Mouse (Mus musculus) c-Kit-negative CD71-positive TER-119-positive erythroid progenitor cells, embryonic 14.5 days (primary cell): ENCODE measurements around the gene Ndufa13.
A peak's percentile ranks its signal among the peaks of the same experiment; 100 is the strongest.

Experiments used
- DNase-seq: peaks from one replicate; pipeline ENCODE4 v3.0.0-alpha.2; 2013; ENCODE audit warnings: low read depth, low spot score

Ndufa13 gene

GRCm38 (mm10) chr8:69907106-69907505 lies 4.7 kb upstream of the Ndufa13 start:
- DNase-seq, result no peak

DNA sequence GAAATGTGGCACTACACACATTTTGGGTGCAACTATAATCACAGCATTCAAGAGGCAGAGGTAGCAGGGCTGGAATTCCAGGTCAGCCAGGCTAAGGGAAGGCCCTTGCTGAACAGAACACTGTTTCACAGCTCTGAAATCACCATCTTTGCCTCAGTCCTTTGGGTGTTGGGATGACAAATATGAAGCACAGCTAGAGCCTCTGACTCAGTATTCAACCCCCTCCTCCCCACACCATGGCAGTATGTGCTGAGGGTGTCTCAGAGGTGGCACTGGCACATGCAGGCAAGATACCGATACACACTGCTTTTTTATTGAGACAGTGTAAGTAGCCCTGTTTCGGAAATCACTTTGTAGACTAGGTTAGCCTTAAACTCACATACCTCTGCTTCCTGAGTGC lies 3.9 kb upstream of the Ndufa13 start:
- DNase-seq, result no peak

GRCm38 (mm10) chr8:69904096-69904495 lies 1.7 kb upstream of the Ndufa13 start:
- DNase-seq, result no peak

DNA sequence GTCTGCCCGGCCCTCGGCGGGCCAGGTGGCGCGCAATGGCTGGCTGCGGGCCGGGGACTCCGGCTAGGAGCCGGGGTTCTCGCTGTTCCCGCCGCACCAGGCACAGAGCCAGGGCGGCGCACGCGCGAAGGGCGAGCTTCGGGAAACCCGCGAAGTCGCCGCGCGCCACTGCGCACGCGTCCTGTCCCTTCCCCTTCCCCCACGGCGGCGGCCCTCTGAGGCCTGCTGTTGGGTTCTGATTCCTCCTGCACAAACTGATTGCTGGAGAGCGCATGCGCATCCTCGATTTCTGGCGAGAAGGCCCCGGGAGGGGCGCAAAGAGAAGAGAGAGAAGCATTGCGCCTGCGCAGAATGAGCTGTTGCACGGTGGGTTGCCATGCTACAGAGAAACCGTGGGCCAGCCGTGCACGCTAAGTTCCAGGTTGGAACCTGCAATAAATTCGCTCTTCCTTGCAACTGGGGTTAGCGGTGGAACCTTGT lies 745 bp upstream of the Ndufa13 start:
- DNase-seq, result peak; percentile 94

DNA sequence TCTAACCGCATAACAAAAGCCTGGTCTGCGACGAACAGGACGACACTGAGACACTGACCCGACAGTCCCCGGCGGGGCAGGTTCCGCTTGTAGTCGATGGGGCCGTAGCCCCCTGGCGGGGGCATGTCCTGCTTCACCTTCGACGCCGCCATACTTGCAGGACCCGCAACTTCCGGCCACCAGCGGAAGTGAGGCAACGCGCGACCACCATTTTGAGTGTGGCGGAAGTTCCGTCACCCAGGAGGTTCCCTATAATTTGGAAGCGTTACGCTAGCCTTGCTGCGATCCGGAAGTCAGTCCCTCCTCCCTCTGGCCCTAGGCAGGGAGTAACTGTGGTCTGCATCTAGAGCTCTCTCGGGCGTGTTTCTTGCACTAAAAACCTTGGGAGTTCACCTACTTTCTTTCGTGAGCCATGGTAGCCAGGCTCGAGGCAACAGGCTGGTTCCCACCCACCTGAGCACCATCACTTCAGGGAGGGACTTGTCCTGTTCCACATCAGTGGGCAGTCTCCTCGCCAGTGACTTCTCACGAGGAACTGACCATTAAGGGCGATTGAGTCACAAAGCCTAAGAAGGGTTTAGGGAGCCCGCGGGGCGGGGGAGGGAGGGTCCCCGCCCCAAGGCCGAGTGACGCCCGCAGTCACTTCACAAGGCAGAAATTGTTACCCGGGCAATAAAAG lies 735 bp downstream of the Ndufa13 start:
- DNase-seq, result peak; percentile 93

DNA sequence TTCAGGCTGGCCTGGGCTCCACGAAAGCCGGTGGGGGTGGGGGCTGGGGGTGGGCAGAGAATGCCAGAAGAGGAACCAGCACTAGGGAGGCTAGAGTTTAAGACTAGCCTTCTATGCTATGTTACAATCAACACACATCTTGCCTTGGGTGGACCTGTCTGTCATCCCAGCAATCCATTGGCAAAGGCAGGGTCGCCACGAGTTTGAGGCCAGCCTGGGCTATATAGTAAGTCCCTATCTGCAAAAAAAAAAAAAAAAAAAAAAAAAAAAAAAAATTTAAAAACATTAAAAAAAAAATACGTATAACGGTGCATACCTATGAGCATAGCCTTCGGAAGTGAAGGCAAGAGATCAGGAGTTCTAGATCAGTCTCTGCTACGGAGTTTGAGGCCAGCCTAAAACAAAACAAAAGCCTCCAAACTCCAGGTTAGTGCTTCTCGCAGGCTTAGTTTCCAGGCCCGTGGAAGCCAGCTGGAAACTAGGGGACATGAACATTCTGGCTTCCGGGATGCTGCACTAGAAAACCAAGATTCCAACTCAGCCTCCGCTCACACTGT lies 1.4 kb downstream of the Ndufa13 start:
- no peak for DNase-seq

- DNase-seq, result no peak
Observed at GRCm38 (mm10) chr8:69899876-69900275, 2.5 kb downstream of the Ndufa13 start.

DNA sequence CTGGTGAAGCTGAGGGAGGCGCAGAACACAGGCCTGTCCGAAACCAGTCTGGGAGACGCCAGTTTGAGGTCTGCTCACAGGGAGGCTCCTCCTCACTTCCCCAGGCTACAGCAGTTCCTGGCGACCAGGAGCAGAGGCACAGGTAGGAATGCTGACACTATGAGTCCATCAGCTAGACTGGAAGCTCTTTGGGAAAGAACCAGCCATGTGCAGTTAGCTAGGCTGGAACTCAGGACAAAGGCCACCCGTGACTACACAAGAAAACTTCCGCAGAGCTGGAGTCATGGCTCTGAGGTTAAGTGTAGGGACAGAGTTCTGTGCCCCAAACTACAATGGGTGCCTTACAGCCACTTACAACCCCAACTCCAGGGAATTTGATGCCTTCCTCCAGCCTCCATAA lies 4.5 kb downstream of the Ndufa13 start:
- no peak for DNase-seq

DNA sequence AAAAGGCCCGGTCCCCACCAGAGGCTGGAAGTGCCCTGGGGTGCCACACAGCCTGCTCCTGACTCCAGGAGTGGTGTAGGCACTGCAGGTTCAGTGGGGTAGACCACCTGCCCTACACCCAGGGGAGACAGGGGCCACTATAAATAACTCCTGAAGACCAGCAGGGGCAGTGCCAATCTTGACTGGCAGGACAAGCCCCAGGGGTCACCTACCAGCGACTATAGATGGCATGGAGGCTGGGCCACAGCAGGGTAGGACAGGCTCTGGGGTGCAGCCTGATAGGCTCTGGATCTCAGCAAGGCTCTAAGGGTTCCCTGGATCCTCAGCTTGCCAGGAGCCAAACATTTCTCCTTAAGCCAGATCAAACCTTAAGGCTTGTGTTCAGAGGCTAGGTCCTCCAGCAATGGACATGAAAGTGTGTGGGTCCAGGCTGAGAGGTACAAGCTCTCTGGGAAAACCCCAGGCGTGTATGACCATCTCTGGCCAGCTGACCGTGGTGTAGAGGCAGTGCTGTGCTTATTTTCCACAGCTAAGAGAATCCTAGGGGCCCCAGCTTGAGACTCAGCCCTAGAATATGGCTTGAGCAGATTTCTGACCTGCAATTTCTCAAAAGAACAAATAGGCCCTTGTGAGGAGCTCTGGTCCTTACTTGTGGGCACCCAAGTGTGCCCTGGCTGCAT lies 6.4 kb downstream of the Ndufa13 start:
- no peak for DNase-seq

DNA sequence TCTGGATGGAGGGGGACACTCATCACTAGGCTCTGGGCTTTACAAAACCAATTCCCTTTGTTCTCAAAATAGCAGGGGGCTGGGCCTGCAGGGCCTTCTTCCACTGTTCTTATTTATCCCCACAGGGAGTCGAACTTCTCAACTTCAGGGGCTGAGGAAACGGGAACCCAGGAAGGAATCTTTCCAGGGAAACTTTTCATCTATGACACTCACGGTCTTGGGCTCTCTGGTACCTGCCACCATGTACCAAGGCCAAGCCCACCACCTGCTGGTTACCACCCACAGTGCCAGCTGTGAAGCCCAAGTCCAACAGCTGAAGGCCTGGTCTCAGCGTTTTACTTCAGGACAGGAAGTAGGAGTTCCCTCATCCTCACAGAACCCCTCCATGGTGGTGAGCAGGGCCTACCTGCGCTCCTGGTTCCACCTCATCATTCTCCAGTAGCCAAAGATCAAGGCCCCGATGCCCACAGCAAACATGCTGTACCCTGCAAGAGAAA lies 7.5 kb downstream of the Ndufa13 start:
- no peak for DNase-seq

GRCm38 (mm10) chr8:69893863-69894262 lies 8.5 kb downstream of the Ndufa13 start:
- peak; percentile 33 for DNase-seq

- no peak for DNase-seq
Observed at GRCm38 (mm10) chr8:69890813-69891241, 11.5 kb downstream of the Ndufa13 start.

GRCm38 (mm10) chr8:69888902-69889301 lies 13.5 kb downstream of the Ndufa13 start:
- no peak for DNase-seq

- DNase-seq, result no peak
Observed at GRCm38 (mm10) chr8:69888244-69888866, 14.0 kb downstream of the Ndufa13 start.

GRCm38 (mm10) chr8:69887289-69888243 lies 14.8 kb downstream of the Ndufa13 start, which contains the start of gene Cilp2:
Gene Cilp2, minus strand, starts transcription at chr8:69887687.
- no peak for DNase-seq

DNA sequence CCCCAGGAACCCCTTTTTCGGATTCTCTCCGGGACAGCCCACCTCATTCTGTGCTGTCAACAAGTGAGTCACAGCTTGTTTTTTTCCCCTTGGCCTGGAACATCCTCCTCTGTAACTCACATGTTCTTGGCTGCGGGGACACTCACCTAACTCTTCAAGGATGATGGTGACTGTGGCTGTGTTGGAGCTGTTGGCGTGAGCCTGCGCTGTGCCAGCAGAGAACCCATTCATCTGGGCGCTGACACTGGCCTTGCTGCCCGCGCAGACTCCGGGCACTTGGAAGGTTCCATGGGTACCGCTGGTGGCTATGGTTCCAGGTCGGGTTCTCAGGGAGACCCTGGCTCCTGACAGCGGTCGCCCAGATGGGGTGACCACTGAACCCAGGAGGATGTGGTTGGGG lies 18.2 kb downstream of the Ndufa13 start:
- no peak for DNase-seq

DNA sequence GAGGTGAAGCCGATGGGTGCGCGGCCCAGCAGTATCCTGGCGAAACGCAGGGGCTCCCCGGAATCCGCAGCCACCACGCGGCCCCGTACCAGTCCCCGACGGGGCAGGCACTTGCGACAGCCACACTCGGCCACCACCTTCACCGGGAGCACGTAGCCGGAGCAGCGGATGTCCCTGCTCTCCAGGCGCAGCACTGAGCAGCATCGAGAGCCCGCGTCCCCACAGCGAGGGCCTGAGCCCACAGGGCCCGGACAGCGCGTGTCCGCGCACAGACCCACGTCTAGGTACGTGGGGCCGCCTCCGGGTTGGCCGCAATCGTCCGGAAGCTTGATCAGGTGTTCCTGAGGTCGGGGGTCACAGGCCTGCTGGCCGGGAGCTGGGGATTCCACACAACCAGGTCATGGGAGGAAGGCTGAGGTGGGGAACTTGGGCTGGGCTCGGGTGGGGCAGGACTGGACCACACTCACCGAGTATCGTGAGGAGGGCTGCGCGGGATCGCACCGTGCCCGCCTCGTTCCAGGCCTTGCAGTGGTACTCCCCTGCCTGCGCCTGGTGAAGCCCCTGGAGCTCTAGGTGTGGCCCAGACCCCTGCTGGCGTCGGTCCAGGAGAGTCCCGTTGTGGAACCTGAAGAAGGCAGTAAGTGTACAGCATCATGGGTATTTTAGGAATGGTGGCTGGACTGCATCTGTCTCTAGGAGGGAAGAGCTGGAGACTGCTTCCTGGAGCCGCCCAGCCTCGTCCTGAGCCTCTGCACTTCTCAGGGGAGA lies 19.3 kb downstream of the Ndufa13 start:
- DNase-seq, result no peak

- DNase-seq, result no peak
Observed at GRCm38 (mm10) chr8:69882021-69882756, 20.2 kb downstream of the Ndufa13 start.

GRCm38 (mm10) chr8:69881261-69881865 lies 21.0 kb downstream of the Ndufa13 start:
- no peak for DNase-seq
